Mouse (Mus musculus): ENCODE data around the gene Arf1.

GRCm38 (mm10) chr11:59239796-59240195, 11.7 kb upstream of the Arf1 start:
- TF ChIP-seq CTCF (IDR thresholded peaks at IDR 0.05; ENCODE audit: low read depth, low read length), result no peak
- TF ChIP-seq GATA1 (IDR thresholded peaks at IDR 0.05; ENCODE audit: borderline replicate concordance, low read length), result no peak
- no peak for TF ChIP-seq POLR2AphosphoS5 (IDR thresholded peaks at IDR 0.05; ENCODE audit: insufficient replicate concordance, low read depth, low read length)
- no peak for TF ChIP-seq GATA2 (IDR thresholded peaks at IDR 0.05; ENCODE audit: borderline replicate concordance, low read depth, low read length)
- no peak for TF ChIP-seq TAL1 (conservative IDR thresholded peaks at IDR 0.05; ENCODE audit: low read depth, low read length)
